Mouse (Mus musculus): ENCODE results near the gene Hsbp1. TPM values are rescaled to one million over a fixed set of nuclear protein-coding genes. Genes with fewer than 3 reads are reported as not detected.

Hsbp1 gene
- polyA plus RNA-seq (2014; fragmentation: Illumina TruSeq; extraction: RNeasy Lipid Tissue Mini Kit (QIAGEN cat#74804); ENCODE audit: low read depth, low replicate concordance), result 563 TPM

DNA sequence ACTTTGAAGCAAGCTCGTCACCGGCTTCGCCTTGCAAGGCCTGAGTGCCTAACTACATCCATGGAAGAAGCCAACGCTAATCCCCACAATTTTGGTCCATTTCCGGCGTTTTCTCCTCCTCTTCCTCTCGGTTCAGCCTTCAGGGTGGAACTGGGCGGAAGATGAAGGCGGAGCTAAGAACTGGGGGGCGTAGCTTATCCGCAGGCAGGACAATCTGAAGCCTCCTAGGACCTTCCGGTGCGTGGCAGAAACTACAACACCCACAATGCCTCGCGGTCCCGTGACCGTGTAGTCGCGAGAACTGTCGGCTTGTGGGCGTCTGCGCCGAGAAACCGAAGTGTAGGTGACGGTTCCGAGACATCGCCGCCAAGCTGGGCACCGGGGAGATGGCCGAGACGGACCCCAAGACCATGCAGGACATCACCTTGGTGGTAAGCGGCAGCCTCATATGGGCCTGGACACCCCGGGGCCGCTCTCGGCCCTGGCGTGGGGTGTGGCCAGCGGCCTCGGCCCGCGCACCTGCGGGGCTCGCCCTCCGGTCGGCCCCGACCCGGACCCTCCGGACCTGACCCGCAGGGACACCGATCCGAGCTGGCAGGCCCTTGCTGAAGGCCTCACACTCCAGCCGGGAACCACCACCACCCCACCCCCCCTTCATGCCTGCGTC lies at the start of gene Hsbp1:
TSS of gene Hsbp1 (plus strand) at position 299 of the 667 bp plus-strand sequence.

DNA sequence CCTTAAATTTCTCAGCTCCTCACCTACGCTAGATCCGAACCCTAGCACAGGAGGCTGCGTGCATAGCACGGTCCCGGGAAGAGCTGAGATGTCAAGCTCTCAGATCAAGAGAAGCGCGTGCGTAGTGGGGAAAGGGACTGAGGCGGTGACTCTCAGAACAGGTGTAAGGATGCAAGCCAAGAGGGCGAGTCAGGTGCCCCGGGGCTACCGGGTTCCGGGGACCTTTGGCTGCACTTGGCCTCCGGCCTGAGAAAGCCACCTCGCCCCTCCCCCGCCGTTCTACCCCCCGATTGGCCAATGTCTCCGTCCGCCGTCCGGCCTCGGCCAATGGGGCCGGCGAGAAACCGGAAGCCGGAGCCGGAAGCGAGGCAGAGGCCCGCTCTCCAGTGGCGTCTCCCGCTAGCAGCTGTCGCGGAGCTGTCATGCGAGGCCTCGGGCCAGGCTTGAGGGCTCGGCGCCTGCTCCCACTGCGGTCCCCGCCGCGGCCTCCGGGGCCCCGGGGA lies 50.3 kb downstream of the Hsbp1 start, which contains the start of gene Mlycd:
TSS of gene Mlycd (plus strand) at position 355 of the 503 bp plus-strand sequence.

Other genes starting within 250 kb of the Hsbp1 start
- gene Mlycd, start 50.4 kb downstream of the Hsbp1 start, polyA plus RNA-seq (2014; fragmentation: Illumina TruSeq; extraction: RNeasy Lipid Tissue Mini Kit (QIAGEN cat#74804); ENCODE audit: low read depth, low replicate concordance), result 0.41 TPM
- 6.7 TPM for gene Osgin1, start 89.6 kb downstream of the Hsbp1 start, polyA plus RNA-seq (2014; fragmentation: Illumina TruSeq; extraction: RNeasy Lipid Tissue Mini Kit (QIAGEN cat#74804); ENCODE audit: low read depth, low replicate concordance)
- gene Necab2, start 102.2 kb downstream of the Hsbp1 start, polyA plus RNA-seq (2014; fragmentation: Illumina TruSeq; extraction: RNeasy Lipid Tissue Mini Kit (QIAGEN cat#74804); ENCODE audit: low read depth, low replicate concordance), result 0.63 TPM
- 0.17 TPM for gene Slc38a8, start 157.2 kb downstream of the Hsbp1 start, polyA plus RNA-seq (2014; fragmentation: Illumina TruSeq; extraction: RNeasy Lipid Tissue Mini Kit (QIAGEN cat#74804); ENCODE audit: low read depth, low replicate concordance)
- gene Mbtps1, start 214.2 kb downstream of the Hsbp1 start, polyA plus RNA-seq (2014; fragmentation: Illumina TruSeq; extraction: RNeasy Lipid Tissue Mini Kit (QIAGEN cat#74804); ENCODE audit: low read depth, low replicate concordance), result 16.9 TPM
- gene Hsdl1, start 230.7 kb downstream of the Hsbp1 start, polyA plus RNA-seq (2014; fragmentation: Illumina TruSeq; extraction: RNeasy Lipid Tissue Mini Kit (QIAGEN cat#74804); ENCODE audit: low read depth, low replicate concordance), result 6.0 TPM
- 38.7 TPM for gene Dnaaf1, start 230.7 kb downstream of the Hsbp1 start, polyA plus RNA-seq (2014; fragmentation: Illumina TruSeq; extraction: RNeasy Lipid Tissue Mini Kit (QIAGEN cat#74804); ENCODE audit: low read depth, low replicate concordance)

Data from testis, adult 10 weeks (tissue).